Mouse (Mus musculus) limb, embryonic 11.5 days (tissue): ENCODE results near the gene Nom1. TPM values are rescaled to one million over a fixed set of nuclear protein-coding genes. Genes with fewer than 3 reads are reported as not detected.
"Not testable (repeated sequence)": the region's sequence is repeated elsewhere in the genome, so short reads cannot be mapped to it uniquely, and the experiment has no call there.

ENCODE experiments used
- ATAC-seq: fragments of 200-750 bp; cut with Nextera tagmentation; 2 replicates; pipeline ENCODE4 v1.8.0; 2017; ENCODE audit warnings: low read depth; ENCODE audit not compliant: insufficient number of reproducible peaks, low FRiP score, low TSS enrichment
- DNase-seq: peaks from one replicate; pipeline ENCODE4 v3.0.0-alpha.2; 2015; ENCODE audit warnings: low spot score
- H3K27ac ChIP-seq: fragments of 300-500 bp; sonication (generic); replicated peaks from 2 replicates; pipeline ENCODE4 v1.5.1; 2014; ENCODE audit warnings: low read depth, mild to moderate bottlenecking, low read length
- H3K27me3 ChIP-seq: fragments of 300-500 bp; sonication (generic); 2 replicates; pipeline ENCODE4 v1.6.1; 2014; ENCODE audit warnings: mild to moderate bottlenecking, low read length, mixed read lengths; ENCODE audit not compliant: control insufficient read depth, insufficient read depth
- H3K36me3 ChIP-seq: fragments of 300-500 bp; sonication (generic); 2 replicates; pipeline ENCODE4 v1.6.1; 2014; ENCODE audit warnings: mild to moderate bottlenecking, low read length, moderate library complexity, mixed read lengths; ENCODE audit not compliant: control insufficient read depth, insufficient read depth
- H3K4me1 ChIP-seq: fragments of 300-500 bp; sonication (generic); 2 replicates; pipeline ENCODE4 v1.6.1; 2014; ENCODE audit warnings: low read length, mixed read lengths; ENCODE audit not compliant: control insufficient read depth, insufficient read depth
- H3K4me2 ChIP-seq: fragments of 300-500 bp; sonication (generic); 2 replicates; pipeline ENCODE4 v1.6.1; 2014; ENCODE audit warnings: low read depth, mild to moderate bottlenecking, moderate library complexity; ENCODE audit not compliant: severe bottlenecking
- H3K4me3 ChIP-seq: fragments of 300-500 bp; sonication (generic); 2 replicates; pipeline ENCODE4 v1.5.1; 2014; ENCODE audit warnings: low read depth, low read length
- H3K9ac ChIP-seq: fragments of 300-500 bp; sonication (generic); 2 replicates; pipeline ENCODE4 v1.6.1; 2014; ENCODE audit warnings: mild to moderate bottlenecking, low read length
- H3K9me3 ChIP-seq: fragments of 300-500 bp; sonication (generic); 2 replicates; pipeline ENCODE4 v1.6.1; 2016; ENCODE audit warnings: low read length; ENCODE audit not compliant: control insufficient read depth
- WGBS: fragments of 180-500 bp; shearing (Covaris S2); extraction: QIAGEN DNeasy Blood & Tissue Kit; methylation state at CpG from one replicate; pipeline ENCODE4 v1.1.7; 2014; 5-methylcytosine and 5-hydroxymethylcytosine counted together
- polyA plus RNA-seq: library from polyadenylated mRNA; unstranded; fragments of >200 nt; fragmentation: Nextera tagmentation; extraction: Ambion mirVana; gene quantifications from 2 replicates; pipeline ENCODE4 v1.2.1, GENCODE M21; 2014

The Nom1 gene
- polyA plus RNA-seq, result 24.4 and 34.5 TPM in 2 replicates

GRCm38 (mm10) chr5:29434228-29434871, at the start of gene Nom1:
Nom1 (plus strand) TSS chr5:29434664.
- ATAC-seq (peak; percentile 86; the same call in 1 of the 2 replicates), DNase-seq (peak; percentile 93)
- Histone ChIP-seq H3K4me3 (peak within 1 kb of the TSS; percentile 98), H3K4me1 (peaks cover 5% of the 10 kb centered on the region), H3K36me3 (no peaks in the 10 kb centered on the region), H3K27me3 (no peaks in the 10 kb centered on the region), H3K9me3 (no peaks in the 10 kb centered on the region), H3K9ac (peak within 1 kb of the TSS; percentile 73), H3K4me2 (peak within 1 kb of the TSS; percentile 93), H3K27ac (0 out of 2 replicates have a peak within 1 kb of the TSS, but pooled peaks have one; percentile 21)
- WGBS, result 5% methylated on average over 29 of the region's 29 CpGs

DNA sequence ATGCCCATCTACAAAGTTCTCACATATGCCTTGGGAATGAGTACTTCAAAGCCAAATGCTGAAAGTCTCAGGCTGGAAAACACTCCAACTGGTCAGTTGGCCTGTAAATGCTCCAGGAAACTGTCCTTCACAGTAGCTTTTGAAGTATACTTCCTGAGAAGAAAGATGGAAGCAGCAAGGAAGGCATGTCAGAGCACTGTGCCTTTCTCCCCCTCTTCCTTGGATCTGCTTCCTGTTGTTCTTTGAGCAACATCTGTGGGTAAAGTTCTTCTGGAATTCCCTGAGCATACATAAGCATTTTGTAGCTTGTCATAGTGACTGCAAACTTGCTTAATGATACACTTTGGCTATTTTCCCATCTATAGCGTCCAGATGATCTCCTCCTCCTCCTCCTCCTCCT, 46.9 kb upstream of the Nom1 start:
- DNase-seq (no peak), ATAC-seq (no peak)
- Histone ChIP-seq H3K4me2 (no peak overlapping the region), H3K9ac (no peak overlapping the region), H3K4me1 (no peaks in the 10 kb centered on the region), H3K27me3 (no peaks in the 10 kb centered on the region), H3K9me3 (no peaks in the 10 kb centered on the region), H3K27ac (no peak overlapping the region), H3K36me3 (no peaks in the 10 kb centered on the region), H3K4me3 (no peak overlapping the region)
- 53% methylated on average over 1 of the region's 1 CpGs for WGBS

GRCm38 (mm10) chr5:29388181-29388943, 46.1 kb upstream of the Nom1 start:
- DNase-seq (no peak), ATAC-seq (no peak)
- no peaks in the 10 kb centered on the region for H3K36me3 ChIP-seq
- no peak overlapping the region for H3K4me3 ChIP-seq
- no peaks in the 10 kb centered on the region for H3K27me3 ChIP-seq
- H3K27ac ChIP-seq, result no peak overlapping the region
- no peak overlapping the region for H3K4me2 ChIP-seq
- H3K4me1 ChIP-seq, result no peaks in the 10 kb centered on the region
- 52% methylated on average over 7 of the region's 7 CpGs for WGBS
- H3K9me3 ChIP-seq, result no peaks in the 10 kb centered on the region
- H3K9ac ChIP-seq, result no peak overlapping the region

GRCm38 (mm10) chr5:29388944-29389765, 45.3 kb upstream of the Nom1 start:
- no peak overlapping the region for H3K4me2 ChIP-seq
- H3K9me3 ChIP-seq, result no peaks in the 10 kb centered on the region
- peak; percentile 88 for DNase-seq
- no peaks in the 10 kb centered on the region for H3K36me3 ChIP-seq
- no peaks in the 10 kb centered on the region for H3K4me1 ChIP-seq
- no peak overlapping the region for H3K27ac ChIP-seq
- no peaks in the 10 kb centered on the region for H3K27me3 ChIP-seq
- no peak overlapping the region for H3K4me3 ChIP-seq
- WGBS, result 23% methylated on average over 15 of the region's 15 CpGs
- no peak; the same call in 1 of the 2 replicates for ATAC-seq
- no peak overlapping the region for H3K9ac ChIP-seq

DNA sequence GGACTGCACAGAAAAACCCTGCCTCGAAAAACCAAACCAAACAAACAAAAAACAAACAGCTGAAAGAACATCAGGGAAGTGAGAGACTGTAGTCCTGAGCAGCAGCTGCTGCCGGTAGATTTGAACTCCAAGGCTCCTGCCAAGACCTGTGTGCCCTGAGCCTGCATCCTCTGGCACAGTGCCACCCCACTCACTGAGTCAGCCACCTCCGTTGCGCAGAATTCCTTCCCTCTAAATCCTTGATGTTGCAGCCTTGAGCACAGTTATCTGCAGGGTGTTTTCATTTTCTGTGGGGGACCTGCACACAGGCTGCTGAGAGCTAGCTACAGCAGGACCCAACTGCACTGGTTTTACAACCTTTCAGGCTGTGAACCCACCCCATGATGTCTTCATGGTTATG, 36.0 kb upstream of the Nom1 start:
- ATAC-seq (no peak), DNase-seq (no peak)
- Histone ChIP-seq H3K4me3 (no peak overlapping the region), H3K27me3 (no peaks in the 10 kb centered on the region), H3K36me3 (no peaks in the 10 kb centered on the region), H3K27ac (no peak overlapping the region), H3K9ac (no peak overlapping the region), H3K4me1 (no peaks in the 10 kb centered on the region), H3K9me3 (no peaks in the 10 kb centered on the region), H3K4me2 (no peak overlapping the region)
- WGBS, result 73% methylated on average over 4 of the region's 4 CpGs

GRCm38 (mm10) chr5:29410854-29411253, 23.6 kb upstream of the Nom1 start:
- DNase-seq (no peak), ATAC-seq (no peak)
- Histone ChIP-seq H3K27ac (no peak overlapping the region), H3K36me3 (no peaks in the 10 kb centered on the region), H3K9ac (no peak overlapping the region), H3K4me2 (no peak overlapping the region), H3K4me1 (no peaks in the 10 kb centered on the region), H3K27me3 (no peaks in the 10 kb centered on the region), H3K9me3 (no peaks in the 10 kb centered on the region), H3K4me3 (no peak overlapping the region)

GRCm38 (mm10) chr5:29413041-29413440, 21.4 kb upstream of the Nom1 start:
- H3K27me3 ChIP-seq, result no peaks in the 10 kb centered on the region
- no peak overlapping the region for H3K4me3 ChIP-seq
- DNase-seq (no peak), ATAC-seq (no peak)
- no peaks in the 10 kb centered on the region for H3K4me1 ChIP-seq
- no peaks in the 10 kb centered on the region for H3K9me3 ChIP-seq
- no peaks in the 10 kb centered on the region for H3K36me3 ChIP-seq
- 83% methylated on average over 3 of the region's 3 CpGs for WGBS
- H3K9ac ChIP-seq, result no peak overlapping the region
- no peak overlapping the region for H3K4me2 ChIP-seq
- no peak overlapping the region for H3K27ac ChIP-seq

GRCm38 (mm10) chr5:29423330-29423729, 11.1 kb upstream of the Nom1 start:
- WGBS, result 54% methylated on average over 3 of the region's 3 CpGs
- not testable (repeated sequence) for H3K9me3 ChIP-seq

More at GRCm38 (mm10) chr5:29423330-29423729, 11.1 kb upstream of the Nom1 start:
- H3K9ac ChIP-seq, H3K4me1 ChIP-seq, ATAC-seq, H3K27me3 ChIP-seq, H3K4me2 ChIP-seq, H3K36me3 ChIP-seq, DNase-seq, H3K27ac ChIP-seq, H3K4me3 ChIP-seq: not testable (repeated sequence)
